ENCODE assay signal across 28 mouse cellular contexts in genomic region chr14:103933813-103934212, GRCm38 (mm10).
"Had no signal": no experiment of that assay in that cellular context is flagged by ENCODE, and none has a peak within 500 bp of the region (broad histone marks: within the 10 kb centered on the region; RNA-seq: fewer than 3 reads in every experiment).

No protein-coding gene starts in this region.

- ATAC-seq: forebrain, embryonic 13.5 days; forebrain, embryonic 15.5 days; forebrain, embryonic 16.5 days; forebrain, postnatal 0 days had no signal

- H3K9me3 ChIP-seq: embryonic facial prominence, embryonic 10.5 days; embryonic facial prominence, embryonic 12.5 days; embryonic facial prominence, embryonic 13.5 days; embryonic facial prominence, embryonic 15.5 days; forebrain, embryonic 10.5 days; forebrain, embryonic 12.5 days; forebrain, embryonic 13.5 days; forebrain, embryonic 15.5 days had no signal

- H3K27me3 ChIP-seq: embryonic facial prominence, embryonic 12.5 days; embryonic facial prominence, embryonic 13.5 days; embryonic facial prominence, embryonic 15.5 days; forebrain, embryonic 12.5 days; forebrain, embryonic 13.5 days; forebrain, embryonic 15.5 days had no signal

- DNase-seq: cerebellum, adult 18-20 months; cerebellum, adult 2 months; cerebellum, adult 8-10 months; cerebellum, adult 9-10 months; cerebellum, adult 9-11 months; cerebellum, postnatal 10 days; cerebellum, postnatal 14 days; cerebellum, postnatal 25 days; cerebellum, postnatal 36 days; embryo, embryonic 11 days; forebrain, postnatal 0 days; gastrocnemius, adult 2 months; gastrocnemius, postnatal 10 days; gastrocnemius, postnatal 14 days; gastrocnemius, postnatal 25 days; gastrocnemius, postnatal 36 days; heart, adult 11 months; heart, adult 18-20 months had no signal

- H3K27ac ChIP-seq: embryonic facial prominence, embryonic 10.5 days; embryonic facial prominence, embryonic 12.5 days; embryonic facial prominence, embryonic 13.5 days; embryonic facial prominence, embryonic 15.5 days; forebrain, embryonic 10.5 days; forebrain, embryonic 12.5 days; forebrain, embryonic 13.5 days; forebrain, embryonic 15.5 days; gastrocnemius, adult 2 months had no signal

- H3K4me1 ChIP-seq: embryonic facial prominence, embryonic 10.5 days; embryonic facial prominence, embryonic 12.5 days; embryonic facial prominence, embryonic 13.5 days; embryonic facial prominence, embryonic 15.5 days; forebrain, embryonic 10.5 days; forebrain, embryonic 12.5 days; forebrain, embryonic 13.5 days; forebrain, embryonic 15.5 days had no signal

- H3K4me2 ChIP-seq: embryonic facial prominence, embryonic 12.5 days; embryonic facial prominence, embryonic 13.5 days; embryonic facial prominence, embryonic 15.5 days; forebrain, embryonic 12.5 days; forebrain, embryonic 13.5 days; forebrain, embryonic 15.5 days had no signal

- H3K9ac ChIP-seq: embryonic facial prominence, embryonic 12.5 days; embryonic facial prominence, embryonic 13.5 days; embryonic facial prominence, embryonic 15.5 days; forebrain, embryonic 12.5 days; forebrain, embryonic 13.5 days; forebrain, embryonic 15.5 days; forebrain, postnatal 0 days had no signal

- H3K36me3 ChIP-seq: embryonic facial prominence, embryonic 10.5 days; embryonic facial prominence, embryonic 12.5 days; embryonic facial prominence, embryonic 13.5 days; embryonic facial prominence, embryonic 15.5 days; forebrain, embryonic 10.5 days; forebrain, embryonic 12.5 days; forebrain, embryonic 15.5 days had no signal

- H3K4me3 ChIP-seq: embryonic facial prominence, embryonic 10.5 days; embryonic facial prominence, embryonic 12.5 days; embryonic facial prominence, embryonic 13.5 days; embryonic facial prominence, embryonic 15.5 days; erythroblast, embryonic 14.5 days; forebrain, embryonic 10.5 days; forebrain, embryonic 12.5 days; forebrain, embryonic 13.5 days; forebrain, embryonic 15.5 days; gastrocnemius, adult 2 months had no signal
